Mouse (Mus musculus): ENCODE results near the gene Plekha5.
A peak's percentile ranks its signal among the peaks of the same experiment; 100 is the strongest.

Plekha5 gene

GRCm38 (mm10) chr6:140423846-140424200, at the start of gene Plekha5:
Plekha5 (plus strand) TSS chr6:140424054.
- peak in 1 of 2 experiments; percentile 58 for DNase-seq (ENCODE audit: low spot score in 2 of 2)

- DNase-seq (ENCODE audit: low spot score in 2 of 2) = no peak
Measured at GRCm38 (mm10) chr6:140375671-140376070, 48.2 kb upstream of the Plekha5 start.

GRCm38 (mm10) chr6:140380588-140380987, 43.3 kb upstream of the Plekha5 start:
- no peak for DNase-seq (ENCODE audit: low spot score in 2 of 2)

- DNase-seq (ENCODE audit: low spot score in 2 of 2) = no peak
Measured at GRCm38 (mm10) chr6:140381162-140381561, 42.7 kb upstream of the Plekha5 start.

GRCm38 (mm10) chr6:140383580-140384400, 40.1 kb upstream of the Plekha5 start:
- DNase-seq (ENCODE audit: low spot score in 2 of 2) = no peak

- no peak for DNase-seq (ENCODE audit: low spot score in 2 of 2)
Measured at GRCm38 (mm10) chr6:140396687-140397086, 27.2 kb upstream of the Plekha5 start.

- DNase-seq (ENCODE audit: low spot score in 2 of 2) = no peak
Measured at GRCm38 (mm10) chr6:140402766-140403310, 21.0 kb upstream of the Plekha5 start.

GRCm38 (mm10) chr6:140411996-140412395, 11.9 kb upstream of the Plekha5 start:
- no peak for DNase-seq (ENCODE audit: low spot score in 2 of 2)

GRCm38 (mm10) chr6:140423041-140423845, 611 bp upstream of the Plekha5 start:
- peak in 1 of 2 experiments; percentile 16 for DNase-seq (ENCODE audit: low spot score in 2 of 2)

GRCm38 (mm10) chr6:140424201-140424990, 542 bp downstream of the Plekha5 start:
- DNase-seq (ENCODE audit: low spot score in 2 of 2) = peak; percentile 13 to 26

- peak in 1 of 2 experiments; percentile 5 for DNase-seq (ENCODE audit: low spot score in 2 of 2)
Measured at GRCm38 (mm10) chr6:140424991-140425361, 1.1 kb downstream of the Plekha5 start.

GRCm38 (mm10) chr6:140429236-140429635, 5.4 kb downstream of the Plekha5 start:
- DNase-seq (ENCODE audit: low spot score in 2 of 2) = no peak

- DNase-seq (ENCODE audit: low spot score in 2 of 2) = no peak
Measured at GRCm38 (mm10) chr6:140432363-140432762, 8.5 kb downstream of the Plekha5 start.

- DNase-seq (ENCODE audit: low spot score in 2 of 2) = peak; percentile 12 to 63
Measured at GRCm38 (mm10) chr6:140443374-140443773, 19.5 kb downstream of the Plekha5 start.

GRCm38 (mm10) chr6:140444147-140444546, 20.3 kb downstream of the Plekha5 start:
- no peak for DNase-seq (ENCODE audit: low spot score in 2 of 2)

- no peak for DNase-seq (ENCODE audit: low spot score in 2 of 2)
Measured at GRCm38 (mm10) chr6:140444855-140445465, 21.1 kb downstream of the Plekha5 start.

- no peak for DNase-seq (ENCODE audit: low spot score in 2 of 2)
Measured at GRCm38 (mm10) chr6:140448010-140448739, 24.3 kb downstream of the Plekha5 start.

- DNase-seq (ENCODE audit: low spot score in 2 of 2) = no peak
Measured at GRCm38 (mm10) chr6:140450693-140451092, 26.8 kb downstream of the Plekha5 start.

- DNase-seq (ENCODE audit: low spot score in 2 of 2) = no peak
Measured at GRCm38 (mm10) chr6:140452736-140453135, 28.9 kb downstream of the Plekha5 start.

- DNase-seq (ENCODE audit: low spot score in 2 of 2) = no peak
Measured at GRCm38 (mm10) chr6:140453454-140453853, 29.6 kb downstream of the Plekha5 start.

- no peak for DNase-seq (ENCODE audit: low spot score in 2 of 2)
Measured at GRCm38 (mm10) chr6:140454388-140454787, 30.5 kb downstream of the Plekha5 start.

Measured in spleen, postnatal 10 days (tissue).